Mouse (Mus musculus): Measurements from ENCODE around the gene Psmd10.

DNA sequence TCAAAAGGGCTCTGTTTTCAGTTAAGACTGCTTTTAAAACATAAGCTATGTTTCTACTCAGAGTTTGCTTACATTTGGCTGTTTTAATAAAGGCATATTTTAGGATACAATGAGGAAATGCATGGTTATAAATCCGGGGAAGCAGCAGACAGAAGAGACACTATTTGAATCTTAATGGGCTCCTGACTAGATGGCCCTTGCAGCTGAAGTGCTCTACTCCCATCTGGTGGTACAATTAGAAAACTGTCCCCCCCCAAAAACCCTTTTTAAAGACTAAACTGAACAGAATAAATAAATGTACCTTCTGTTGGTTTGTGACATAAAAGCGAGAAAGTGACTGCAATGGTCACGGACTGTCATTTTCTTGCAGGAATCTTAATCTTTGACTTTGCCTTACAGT lies 24.5 kb downstream of the Psmd10 start:
- peak; percentile 37; the same call in 1 of the 2 replicates for TF ChIP-seq CTCF (IDR thresholded peaks at IDR 0.05; ENCODE audit: low read depth)
- TF ChIP-seq EP300 (IDR thresholded peaks at IDR 0.05; ENCODE audit: low read depth) = no peak
